Mouse (Mus musculus) C2C12 (cell line): ENCODE results near the gene Ear2. TPM values are rescaled to one million over a fixed set of nuclear protein-coding genes. Genes with fewer than 3 reads are reported as not detected.
"Not testable (repeated sequence)": the region's sequence is repeated elsewhere in the genome, so short reads cannot be mapped to it uniquely, and the experiment has no call there.

Source experiments
- H3K27me3 ChIP-seq: one replicate; pipeline ENCODE4 v1.6.1; 2011; ENCODE audit not compliant: control insufficient read depth, insufficient read depth, insufficient read length
- H3K36me3 ChIP-seq: one replicate; pipeline ENCODE4 v1.6.1; 2011; ENCODE audit not compliant: control insufficient read depth, insufficient read depth
- H3K4me3 ChIP-seq: one replicate; pipeline ENCODE4 v1.5.1; 2011; ENCODE audit warnings: mild to moderate bottlenecking, control low read depth; ENCODE audit not compliant: poor library complexity, insufficient read depth, severe bottlenecking
- H3K79me2 ChIP-seq: one replicate; pipeline ENCODE4 v1.6.1; 2011; ENCODE audit not compliant: control insufficient read depth, insufficient read depth
- H3K79me3 ChIP-seq: one replicate; pipeline ENCODE4 v1.6.1; 2011; ENCODE audit warnings: low read depth, control low read depth
- H3ac ChIP-seq: one replicate; pipeline ENCODE3; 2011; ENCODE audit warnings: low read depth; ENCODE audit not compliant: control insufficient read depth, insufficient read length
- CEBPB ChIP-seq: IDR thresholded peaks from one replicate; pipeline ENCODE4 v1.6.1; 2011; ENCODE audit warnings: low read depth, mild to moderate bottlenecking, control low read depth, moderate library complexity
- CTCF ChIP-seq: IDR thresholded peaks from one replicate; pipeline ENCODE4 v1.5.1; 2011; ENCODE audit not compliant: control insufficient read depth, insufficient read depth, insufficient read length
- FOSL1 ChIP-seq: IDR thresholded peaks from one replicate; pipeline ENCODE4 v1.8.0; 2011; ENCODE audit warnings: mild to moderate bottlenecking, low read length; ENCODE audit not compliant: poor library complexity, insufficient read depth, severe bottlenecking
- MAX ChIP-seq: IDR thresholded peaks from one replicate; pipeline ENCODE4 v1.6.1; 2011; ENCODE audit warnings: mild to moderate bottlenecking, control low read depth
- MYOD1 ChIP-seq: IDR thresholded peaks from one replicate; pipeline ENCODE4 v1.6.1; 2011; ENCODE audit warnings: low read depth; ENCODE audit not compliant: control insufficient read depth, insufficient read length
- MYOG ChIP-seq: IDR thresholded peaks from one replicate; pipeline ENCODE4 v1.6.1; 2011; ENCODE audit not compliant: control insufficient read depth, insufficient read length; ENCODE audit errors: extremely low read depth
- USF1 ChIP-seq: IDR thresholded peaks from one replicate; pipeline ENCODE4 v1.6.1; 2011; ENCODE audit warnings: low read depth, mild to moderate bottlenecking, control low read depth, moderate library complexity
- polyA plus RNA-seq: library from polyadenylated mRNA; unstranded; fragments of >200 nt; fragmentation: generic; extraction: Trizol; gene quantifications from one replicate; pipeline ENCODE4 v1.2.1, GENCODE M21; 2012; ENCODE audit warnings: missing spikeins

Ear2 gene
- polyA plus RNA-seq, 1 experiment, result not detected

DNA sequence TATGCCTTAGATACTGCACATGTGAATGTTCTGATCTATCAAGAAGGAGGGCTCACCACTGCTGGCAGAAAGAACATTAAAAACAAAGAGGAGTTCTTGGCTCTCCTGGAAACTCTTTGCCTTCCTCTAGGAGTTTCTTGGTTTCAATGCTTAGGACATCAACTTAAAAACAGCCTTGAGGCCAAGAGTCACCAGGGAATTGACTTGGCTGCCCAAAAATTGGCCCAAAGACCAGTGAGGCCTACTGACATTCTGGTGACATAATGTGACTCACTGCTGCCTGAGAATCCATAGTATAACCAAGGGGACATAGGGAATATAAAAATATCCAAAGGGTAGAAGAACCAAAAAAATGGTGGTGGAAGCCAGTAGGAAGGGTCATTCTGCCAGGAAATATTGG is 8.5 kb downstream of the Ear2 start:
- Histone ChIP-seq H3K27me3 (no peaks in the 10 kb centered on the region), H3K36me3 (no peaks in the 10 kb centered on the region), H3ac (no peak overlapping the region), H3K79me2 (no peaks in the 10 kb centered on the region), H3K4me3 (no peak overlapping the region), H3K79me3 (no peaks in the 10 kb centered on the region)
- no peak for TF ChIP-seq CTCF
- TF ChIP-seq USF1, result no peak
- no peak for TF ChIP-seq FOSL1
- no peak for TF ChIP-seq MYOG
- TF ChIP-seq MYOD1, result no peak
- TF ChIP-seq CEBPB, result no peak
- TF ChIP-seq MAX, result no peak

DNA sequence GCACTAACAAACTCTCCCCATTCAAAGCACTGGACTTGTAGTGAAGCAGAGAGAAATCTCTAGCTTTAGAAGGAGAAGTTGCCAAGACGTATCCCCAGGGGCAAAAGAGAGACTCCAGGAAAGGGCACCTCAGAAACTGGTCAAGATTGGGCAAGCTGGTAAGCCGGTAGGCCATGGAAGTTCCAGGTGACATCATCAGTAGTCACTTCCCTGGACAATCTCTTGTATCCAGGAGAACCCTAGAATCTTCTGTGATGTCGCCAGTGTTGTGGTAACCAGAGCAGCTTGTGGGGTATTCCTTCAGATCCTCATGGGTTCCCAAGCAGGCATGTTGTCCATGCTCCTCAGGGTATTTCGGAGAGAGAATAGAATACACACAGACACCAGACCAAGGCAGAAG is 21.1 kb downstream of the Ear2 start, which contains the start of gene Gm3327:
Gm3327 (plus strand) TSS at position 301 of the 400 bp plus-strand sequence.
- not testable (repeated sequence) for H3K27me3 ChIP-seq, H3K79me3 ChIP-seq, H3K36me3 ChIP-seq, H3ac ChIP-seq, H3K79me2 ChIP-seq, H3K4me3 ChIP-seq

Other genes with a start within 250 kb of the Ear2 start
- not detected for gene Ear1, start 227.1 kb upstream of the Ear2 start, polyA plus RNA-seq
- not detected for gene Ear10, start 179.1 kb upstream of the Ear2 start, polyA plus RNA-seq
- gene Gm8113, start 177.3 kb upstream of the Ear2 start, polyA plus RNA-seq, result 1.2 TPM
- gene Ang5, start 145.6 kb upstream of the Ear2 start, polyA plus RNA-seq, result not detected
- gene Ang6, start 100.4 kb upstream of the Ear2 start, polyA plus RNA-seq, result not detected
- not detected for gene Gm3327, start 21.2 kb downstream of the Ear2 start, polyA plus RNA-seq
- gene Gm8212, start 95.0 kb downstream of the Ear2 start, polyA plus RNA-seq, result not detected
- gene 4930503E14Rik, start 110.6 kb downstream of the Ear2 start, polyA plus RNA-seq, result not detected
- gene Gm8220, start 182.9 kb downstream of the Ear2 start, polyA plus RNA-seq, result not detected
- gene Gm5930, start 235.9 kb downstream of the Ear2 start, polyA plus RNA-seq, result not detected